Mouse (Mus musculus) embryonic facial prominence, embryonic 11.5 days (tissue): ENCODE measurements around the gene Slc4a3. TPM values are rescaled to one million over a fixed set of nuclear protein-coding genes. Genes with fewer than 3 reads are reported as not detected.
A peak's percentile ranks its signal among the peaks of the same experiment; 100 is the strongest.

Experiments
- ATAC-seq: fragments of 200-750 bp; cut with Nextera tagmentation; replicated peaks from 2 replicates; pipeline ENCODE4 v1.8.0; 2017; ENCODE audit warnings: low read depth; ENCODE audit not compliant: insufficient number of reproducible peaks, low FRiP score, low TSS enrichment
- DNase-seq: peaks from one replicate; pipeline ENCODE4 v3.0.0-alpha.2; 2015; ENCODE audit warnings: low spot score
- H3K27ac ChIP-seq: fragments of 300-500 bp; sonication (generic); replicated peaks from 2 replicates; pipeline ENCODE4 v1.5.1; 2014; ENCODE audit warnings: mild to moderate bottlenecking, low read depth, low read length, control low read depth
- H3K27me3 ChIP-seq: fragments of 300-500 bp; sonication (generic); 2 replicates; pipeline ENCODE4 v1.6.1; 2014; ENCODE audit warnings: mild to moderate bottlenecking, low read length, moderate library complexity, mixed read lengths; ENCODE audit not compliant: control insufficient read depth, insufficient read depth
- H3K36me3 ChIP-seq: fragments of 300-500 bp; sonication (generic); replicated peaks from 2 replicates; pipeline ENCODE4 v1.6.1; 2014; ENCODE audit warnings: low read depth, mild to moderate bottlenecking, low read length, moderate library complexity, mixed read lengths; ENCODE audit not compliant: control insufficient read depth, insufficient read depth
- H3K4me1 ChIP-seq: fragments of 300-500 bp; sonication (generic); 2 replicates; pipeline ENCODE4 v1.6.1; 2014; ENCODE audit warnings: low read length, mixed read lengths; ENCODE audit not compliant: control insufficient read depth, insufficient read depth
- H3K4me2 ChIP-seq: fragments of 300-500 bp; sonication (generic); 2 replicates; pipeline ENCODE4 v1.6.1; 2014; ENCODE audit warnings: low read depth, mild to moderate bottlenecking, control low read depth, low read length, moderate library complexity
- H3K4me3 ChIP-seq: fragments of 300-500 bp; sonication (generic); 2 replicates; pipeline ENCODE4 v1.5.1; 2014; ENCODE audit warnings: low read depth, low read length, control low read depth
- H3K9ac ChIP-seq: fragments of 300-500 bp; sonication (generic); replicated peaks from 2 replicates; pipeline ENCODE4 v1.6.1; 2014; ENCODE audit warnings: mild to moderate bottlenecking, control low read depth, low read length
- H3K9me3 ChIP-seq: fragments of 300-500 bp; sonication (generic); replicated peaks from 2 replicates; pipeline ENCODE4 v1.6.1; 2016; ENCODE audit warnings: mild to moderate bottlenecking, low read length, inconsistent platforms, mixed read lengths; ENCODE audit not compliant: control insufficient read depth
- WGBS: fragments of 180-500 bp; shearing (Covaris S2); extraction: QIAGEN DNeasy Blood & Tissue Kit; methylation state at CpG from one replicate; pipeline ENCODE4 v1.1.7; 2014; 5-methylcytosine and 5-hydroxymethylcytosine counted together
- polyA plus RNA-seq: library from polyadenylated mRNA; unstranded; fragments of >200 nt; fragmentation: Nextera tagmentation; extraction: Ambion mirVana; gene quantifications from 2 replicates; pipeline ENCODE4 v1.2.1, GENCODE M21; 2014

The Slc4a3 gene
- polyA plus RNA-seq, 1 experiment from 2014 or later: 7.5 TPM

DNA sequence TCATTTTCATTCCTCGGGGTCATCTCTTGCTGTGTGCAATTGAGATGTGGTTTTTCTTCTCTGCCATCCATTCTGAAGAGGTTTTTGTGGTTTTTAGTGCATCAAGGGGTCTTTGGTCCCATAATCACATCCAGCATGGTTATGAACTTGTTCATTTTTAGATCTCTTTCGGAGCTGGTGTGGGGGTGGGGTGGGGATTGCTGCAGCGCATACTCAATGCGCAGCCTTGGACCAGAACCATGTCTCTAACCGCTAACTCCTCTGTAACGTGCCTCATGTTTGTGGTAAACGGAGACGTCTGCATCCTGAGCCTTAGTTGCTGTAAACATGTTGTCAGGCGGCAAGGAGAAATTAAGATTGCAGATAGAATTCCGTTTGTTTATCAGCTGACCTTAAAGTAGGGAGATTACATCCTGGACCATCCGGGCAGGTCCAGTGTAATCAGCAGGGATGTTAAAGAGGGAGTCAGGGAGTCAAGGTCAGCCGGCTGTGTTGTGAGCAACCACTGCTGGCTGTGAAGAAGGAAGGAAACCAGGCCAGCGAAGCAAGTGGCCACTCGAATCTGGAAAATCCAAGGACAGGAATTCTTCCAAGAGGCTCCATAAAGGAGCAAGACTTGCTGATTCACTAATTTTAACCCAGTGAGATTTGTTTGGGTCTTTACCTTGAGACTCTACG lies 29.2 kb upstream of the Slc4a3 start:
- DNase-seq (no peak), ATAC-seq (no peak)
- no peak overlapping the region for H3K4me3 ChIP-seq
- no peak overlapping the region for H3K4me2 ChIP-seq
- no peaks in the 10 kb centered on the region for H3K27me3 ChIP-seq
- H3K9ac ChIP-seq: no peak overlapping the region
- H3K36me3 ChIP-seq: no peaks in the 10 kb centered on the region
- WGBS: 76% methylated on average over 15 of the region's 15 CpGs
- no peak overlapping the region for H3K27ac ChIP-seq
- no peaks in the 10 kb centered on the region for H3K9me3 ChIP-seq
- H3K4me1 ChIP-seq: no peaks in the 10 kb centered on the region

DNA sequence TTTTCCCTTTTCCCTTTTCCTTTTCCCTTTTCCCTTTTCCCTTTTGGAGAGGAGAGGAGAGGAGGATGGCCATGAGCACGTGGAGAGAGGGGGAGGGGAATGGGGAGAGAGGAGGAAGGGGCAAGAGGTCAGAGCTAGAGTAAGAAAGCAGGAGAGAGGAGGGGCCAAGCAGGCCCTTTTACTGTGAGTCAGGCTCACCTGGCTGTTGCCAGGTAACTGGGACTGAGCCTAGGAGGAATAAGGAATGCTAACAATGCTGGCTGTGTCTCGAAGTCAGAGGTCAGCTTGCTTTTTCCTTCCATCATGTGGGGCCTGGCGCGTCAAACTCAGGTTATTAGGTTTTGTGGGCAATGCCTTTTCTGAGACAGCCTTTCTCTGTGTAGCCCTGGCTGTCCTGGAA lies 28.1 kb upstream of the Slc4a3 start:
- H3K4me2 ChIP-seq: no peak overlapping the region
- DNase-seq: peak; percentile 12
- no peak overlapping the region for H3K9ac ChIP-seq
- 48% methylated on average over 4 of the region's 4 CpGs for WGBS
- H3K36me3 ChIP-seq: no peaks in the 10 kb centered on the region
- no peak overlapping the region for H3K27ac ChIP-seq
- no peaks in the 10 kb centered on the region for H3K27me3 ChIP-seq
- ATAC-seq: no peak
- no peaks in the 10 kb centered on the region for H3K9me3 ChIP-seq
- no peaks in the 10 kb centered on the region for H3K4me1 ChIP-seq
- H3K4me3 ChIP-seq: no peak overlapping the region

DNA sequence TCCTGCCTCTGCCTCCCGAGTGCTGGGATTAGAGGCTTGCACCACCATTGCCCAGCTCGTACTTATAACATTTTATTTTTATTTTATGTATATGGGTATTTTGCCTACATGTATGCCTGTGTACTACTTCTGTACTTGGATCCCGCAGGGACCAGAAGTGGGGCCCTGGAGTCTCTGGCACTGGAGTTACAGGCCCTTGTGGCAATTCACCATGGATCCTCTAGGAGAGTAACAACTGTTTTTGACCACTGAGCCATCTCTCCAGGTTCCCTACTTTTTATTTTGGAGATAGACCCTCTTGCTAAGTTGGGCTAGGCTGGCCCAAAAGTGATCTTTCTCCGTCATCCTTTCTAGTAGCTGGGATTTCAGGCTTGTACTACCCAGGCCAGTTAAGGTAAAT lies 27.6 kb upstream of the Slc4a3 start:
- H3K36me3 ChIP-seq: no peaks in the 10 kb centered on the region
- 88% methylated on average over 4 of the region's 4 CpGs for WGBS
- DNase-seq (no peak), ATAC-seq (no peak)
- H3K4me3 ChIP-seq: no peak overlapping the region
- H3K4me2 ChIP-seq: no peak overlapping the region
- no peaks in the 10 kb centered on the region for H3K9me3 ChIP-seq
- H3K27me3 ChIP-seq: no peaks in the 10 kb centered on the region
- no peaks in the 10 kb centered on the region for H3K4me1 ChIP-seq
- no peak overlapping the region for H3K9ac ChIP-seq
- no peak overlapping the region for H3K27ac ChIP-seq

DNA sequence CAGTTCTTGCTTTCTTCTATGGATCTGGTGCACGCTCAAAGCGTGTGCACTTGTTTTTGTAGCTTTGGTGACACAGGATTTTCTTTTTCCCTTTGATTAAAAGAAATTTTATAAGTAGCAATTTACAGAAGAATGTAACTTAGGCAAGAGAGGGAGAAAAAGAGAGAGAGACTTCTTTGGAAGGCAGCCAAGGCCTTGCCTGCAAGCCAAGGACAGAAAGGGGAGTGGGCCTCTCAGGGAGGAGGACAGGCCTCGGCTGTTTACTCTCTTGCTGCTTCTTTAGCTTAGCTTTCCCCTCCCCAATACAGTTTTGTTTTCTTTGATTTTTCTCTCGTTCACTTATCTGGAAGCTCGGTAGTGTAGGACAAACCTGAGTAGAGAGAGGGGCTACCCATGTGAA lies 26.5 kb upstream of the Slc4a3 start:
- Histone ChIP-seq H3K4me2 (no peak overlapping the region), H3K36me3 (no peaks in the 10 kb centered on the region), H3K4me3 (no peak overlapping the region), H3K27ac (no peak overlapping the region), H3K9ac (no peak overlapping the region), H3K4me1 (no peaks in the 10 kb centered on the region), H3K9me3 (no peaks in the 10 kb centered on the region), H3K27me3 (no peaks in the 10 kb centered on the region)
- DNase-seq: no peak
- no peak for ATAC-seq
- WGBS: 89% methylated on average over 5 of the region's 5 CpGs

DNA sequence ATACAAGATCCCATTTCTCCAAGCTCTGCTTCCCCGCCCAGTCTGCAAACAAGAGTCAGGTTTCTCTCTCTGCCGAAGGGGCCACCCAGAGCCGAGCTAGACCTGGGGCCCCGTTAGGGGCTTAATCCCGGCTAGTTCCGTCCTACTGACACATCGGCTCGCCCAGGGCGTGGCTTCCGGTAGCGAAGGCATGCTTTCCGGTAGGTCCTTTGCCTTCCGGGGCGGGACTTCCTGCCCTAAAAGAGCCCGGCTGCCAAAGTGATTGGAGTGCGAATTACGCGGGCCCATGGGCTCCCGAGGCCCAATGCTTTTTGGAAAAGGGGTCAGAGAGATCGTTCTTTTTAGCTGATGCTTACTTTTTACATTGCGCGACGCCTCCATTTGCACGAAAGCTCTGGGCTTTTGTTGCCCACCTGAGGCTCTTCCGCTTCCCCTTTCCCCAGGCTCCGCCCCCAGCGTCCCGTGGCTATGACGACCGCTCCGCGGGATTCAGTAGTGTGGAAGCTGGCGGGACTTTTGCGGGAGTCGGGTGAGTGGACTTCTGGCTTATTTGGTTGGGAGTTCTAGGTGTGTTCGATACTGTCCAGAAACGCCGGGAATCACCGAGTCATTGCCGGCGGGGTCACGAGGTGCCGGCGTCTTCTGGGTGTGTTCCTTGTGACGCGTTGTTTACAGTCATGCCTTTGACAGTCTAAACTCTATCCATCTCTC lies 24.6 kb upstream of the Slc4a3 start, which contains the start of gene Stk11ip:
Gene Stk11ip, plus strand, starts transcription at position 209 of the 711 bp plus-strand sequence.
- Histone ChIP-seq H3K27ac (peak within 1 kb of the TSS; percentile 89), H3K9ac (peak within 1 kb of the TSS; percentile 64), H3K4me3 (peak within 1 kb of the TSS; percentile 59), H3K4me1 (no peaks in the 10 kb centered on the region), H3K4me2 (peak within 1 kb of the TSS; percentile 55), H3K27me3 (no peaks in the 10 kb centered on the region), H3K36me3 (no peaks in the 10 kb centered on the region), H3K9me3 (no peaks in the 10 kb centered on the region)
- peak; percentile 99 for DNase-seq
- ATAC-seq: peak; percentile 97
- WGBS: under 1% methylated on average over 46 of the region's 46 CpGs

DNA sequence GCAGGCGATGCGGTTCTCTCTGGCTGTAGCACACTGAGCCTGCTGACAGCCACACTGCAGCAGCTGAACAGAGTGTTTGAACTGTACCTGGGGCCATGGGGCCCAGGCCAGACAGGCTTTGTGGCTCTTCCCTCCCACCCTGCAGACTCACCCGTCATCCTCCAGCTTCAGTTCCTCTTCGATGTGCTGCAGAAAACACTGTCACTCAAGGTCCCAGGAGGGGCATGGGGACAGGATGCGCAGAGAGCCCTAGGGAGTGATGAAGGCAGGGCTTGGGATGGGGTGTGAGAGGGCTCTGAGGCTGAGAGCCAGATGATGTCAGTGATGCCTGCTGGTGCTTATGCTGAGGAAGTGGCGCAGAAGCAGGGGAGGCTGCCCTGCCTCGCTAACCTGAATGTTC lies 21.4 kb upstream of the Slc4a3 start:
- no peak overlapping the region for H3K4me3 ChIP-seq
- 92% methylated on average over 7 of the region's 7 CpGs for WGBS
- DNase-seq (no peak), ATAC-seq (no peak)
- H3K4me2 ChIP-seq: no peak overlapping the region
- H3K9ac ChIP-seq: no peak overlapping the region
- no peaks in the 10 kb centered on the region for H3K4me1 ChIP-seq
- no peak overlapping the region for H3K27ac ChIP-seq
- H3K36me3 ChIP-seq: no peaks in the 10 kb centered on the region; the same call in 1 of the 2 replicates
- H3K27me3 ChIP-seq: no peaks in the 10 kb centered on the region
- no peaks in the 10 kb centered on the region for H3K9me3 ChIP-seq

DNA sequence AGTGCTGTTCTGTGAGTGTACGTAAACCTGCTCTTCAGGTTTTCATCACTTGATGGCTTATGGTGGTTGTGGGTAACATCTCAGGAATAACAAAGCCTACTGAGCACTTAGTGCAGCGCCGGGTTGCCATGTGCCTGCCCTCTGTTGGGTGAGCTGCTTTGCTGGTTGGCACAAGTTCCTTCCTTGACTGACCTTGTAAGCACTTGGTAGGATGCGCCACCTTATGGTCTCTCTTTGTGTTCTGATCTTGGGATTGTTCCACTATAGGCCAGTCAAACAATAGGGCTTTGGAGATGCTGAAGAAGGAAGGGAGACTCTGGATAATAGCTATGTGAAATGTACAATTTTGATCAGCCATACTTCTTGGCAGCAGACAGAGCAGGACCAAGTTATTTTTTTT lies 15.5 kb upstream of the Slc4a3 start:
- no peak for ATAC-seq
- 83% methylated on average over 4 of the region's 4 CpGs for WGBS
- Histone ChIP-seq H3K9me3 (no peaks in the 10 kb centered on the region), H3K9ac (no peak overlapping the region), H3K4me3 (no peak overlapping the region), H3K27ac (no peak overlapping the region), H3K4me2 (no peak overlapping the region), H3K27me3 (no peaks in the 10 kb centered on the region), H3K36me3 (peaks cover 3% of the 10 kb centered on the region), H3K4me1 (no peaks in the 10 kb centered on the region)
- no peak for DNase-seq
